Mouse (Mus musculus) hindbrain, embryonic 12.5 days (tissue): ENCODE results near the gene Lpcat2b. TPM values are rescaled to one million over a fixed set of nuclear protein-coding genes. Genes with fewer than 3 reads are reported as not detected.

Experiments
- ATAC-seq: fragments of 200-750 bp; cut with Nextera tagmentation; 2 replicates; pipeline ENCODE4 v1.8.0; 2017; ENCODE audit warnings: moderate TSS enrichment; ENCODE audit not compliant: low FRiP score
- H3K27ac ChIP-seq: fragments of 300-500 bp; sonication (generic); 2 replicates; pipeline ENCODE4 v1.5.1; 2016; ENCODE audit warnings: mild to moderate bottlenecking
- H3K27me3 ChIP-seq: fragments of 300-500 bp; sonication (generic); 2 replicates; pipeline ENCODE4 v1.6.1; 2016; ENCODE audit warnings: mild to moderate bottlenecking
- H3K36me3 ChIP-seq: fragments of 300-500 bp; sonication (generic); 2 replicates; pipeline ENCODE4 v1.6.1; 2016; ENCODE audit warnings: mild to moderate bottlenecking
- H3K4me1 ChIP-seq: fragments of 300-500 bp; sonication (generic); 2 replicates; pipeline ENCODE4 v1.6.1; 2016
- H3K4me2 ChIP-seq: fragments of 300-500 bp; sonication (generic); replicated peaks from 2 replicates; pipeline ENCODE4 v1.6.1; 2016; ENCODE audit warnings: mild to moderate bottlenecking
- H3K4me3 ChIP-seq: fragments of 300-500 bp; sonication (generic); 2 replicates; pipeline ENCODE4 v1.5.1; 2016; ENCODE audit warnings: mild to moderate bottlenecking
- H3K9ac ChIP-seq: fragments of 300-500 bp; sonication (generic); 2 replicates; pipeline ENCODE4 v1.6.1; 2016; ENCODE audit warnings: mild to moderate bottlenecking, moderate library complexity
- H3K9me3 ChIP-seq: fragments of 300-500 bp; sonication (generic); replicated peaks from 2 replicates; pipeline ENCODE4 v1.6.1; 2016; ENCODE audit warnings: mild to moderate bottlenecking
- WGBS: fragments of 180-500 bp; shearing (Covaris S2); methylation state at CpG from one replicate; pipeline ENCODE4 v1.1.7; 2016; 5-methylcytosine and 5-hydroxymethylcytosine counted together
- polyA plus RNA-seq: library from polyadenylated mRNA; unstranded; fragments of >200 nt; fragmentation: Nextera tagmentation; extraction: Ambion mirVana; gene quantifications from 2 replicates; pipeline ENCODE4 v1.2.1, GENCODE M21; 2016

Gene Lpcat2b
- polyA plus RNA-seq, 1 experiment from 2014 or later, result not detected

DNA sequence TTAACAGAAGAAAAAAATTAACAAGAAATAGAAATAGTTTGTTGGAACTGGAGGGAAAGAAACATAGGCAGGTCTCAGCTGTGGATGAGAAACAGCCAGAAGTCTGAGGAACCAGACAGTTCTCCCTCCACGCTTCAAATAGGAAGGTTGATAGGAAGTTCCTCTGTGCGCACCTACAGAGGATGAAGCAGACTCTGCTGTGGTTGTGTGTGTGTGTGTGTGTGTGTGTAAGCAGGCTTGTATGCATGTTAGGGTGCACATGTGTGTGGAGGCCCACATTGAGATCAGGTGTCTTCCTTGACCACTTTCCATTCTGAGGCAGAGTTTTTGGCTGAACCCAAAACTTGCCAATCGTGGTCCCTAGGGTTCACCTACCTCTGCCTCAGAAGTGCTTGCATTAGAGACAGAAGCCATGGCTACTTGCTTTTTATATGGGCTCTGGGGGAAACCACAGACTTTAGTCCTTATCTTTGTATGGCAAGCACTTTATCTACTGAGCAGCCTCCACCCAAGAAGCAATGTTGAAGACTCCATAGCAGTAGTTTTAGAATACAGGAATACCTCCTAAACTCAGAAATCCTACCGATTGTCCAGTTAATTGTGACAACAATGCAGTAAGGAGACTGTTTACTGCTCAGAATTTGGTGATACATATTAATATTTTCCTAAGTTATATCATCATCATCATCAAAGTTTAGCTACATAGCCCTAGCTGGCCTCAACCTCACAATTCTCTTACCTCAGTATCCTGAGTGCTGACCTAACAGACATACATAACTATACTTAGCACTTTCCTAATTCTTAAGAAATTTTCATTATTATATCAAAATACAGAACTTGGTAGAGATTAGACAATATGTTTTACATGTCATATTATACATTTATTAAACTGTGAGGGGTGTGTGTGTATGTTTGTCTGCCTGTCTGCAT, 31.1 kb downstream of the Lpcat2b start:
- no peaks in the 10 kb centered on the region for H3K4me1 ChIP-seq
- H3K4me2 ChIP-seq, result no peak overlapping the region
- ATAC-seq, result no peak
- no peaks in the 10 kb centered on the region for H3K36me3 ChIP-seq
- no peak overlapping the region for H3K9ac ChIP-seq
- no peaks in the 10 kb centered on the region for H3K9me3 ChIP-seq
- 95% methylated on average over 4 of the region's 4 CpGs for WGBS
- no peaks in the 10 kb centered on the region for H3K27me3 ChIP-seq
- H3K27ac ChIP-seq, result no peak overlapping the region
- H3K4me3 ChIP-seq, result no peak overlapping the region

DNA sequence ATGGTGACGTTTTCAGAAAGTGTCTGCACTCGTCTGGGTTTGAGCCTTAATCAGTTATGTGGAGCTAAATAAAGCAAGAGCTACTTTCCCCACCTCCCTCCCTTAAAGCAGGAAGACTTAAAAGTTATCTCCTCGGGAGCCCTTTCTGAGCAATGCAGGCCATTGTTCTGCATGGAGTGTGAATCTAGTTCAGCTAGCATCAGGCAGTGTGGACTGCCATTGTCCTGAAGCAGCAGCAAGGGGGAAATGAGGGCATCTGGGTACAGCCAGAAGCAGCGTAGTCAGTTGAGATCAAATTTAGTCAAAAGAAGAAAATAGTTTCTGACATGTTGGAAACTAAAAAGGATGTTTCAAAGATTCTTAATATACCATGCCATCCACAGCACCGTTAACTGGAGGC, 35.2 kb downstream of the Lpcat2b start:
- Histone ChIP-seq H3K9me3 (no peaks in the 10 kb centered on the region), H3K9ac (no peak overlapping the region), H3K36me3 (no peaks in the 10 kb centered on the region), H3K27ac (no peak overlapping the region), H3K4me3 (no peak overlapping the region), H3K4me2 (no peak overlapping the region), H3K4me1 (no peaks in the 10 kb centered on the region), H3K27me3 (no peaks in the 10 kb centered on the region)
- ATAC-seq, result no peak
- 36% methylated on average over 5 of the region's 5 CpGs for WGBS

DNA sequence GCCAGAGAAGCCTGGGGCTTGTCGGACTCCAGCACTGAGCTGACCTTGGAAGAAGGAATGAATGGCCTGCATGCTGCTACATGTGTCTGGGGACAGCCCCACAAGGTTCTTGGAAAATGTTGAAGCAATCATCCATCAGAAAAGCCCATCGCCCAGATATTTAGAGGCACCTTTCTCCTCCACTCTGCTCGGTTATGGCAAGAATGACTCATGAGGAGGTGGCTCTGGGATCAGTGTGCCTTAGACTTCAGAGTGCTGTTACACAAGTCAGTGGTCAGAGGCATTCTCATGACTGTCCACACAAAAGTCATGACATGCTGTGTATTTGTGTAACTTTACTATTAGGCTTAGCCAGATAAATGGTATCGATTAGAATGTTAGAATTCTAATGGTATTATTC, 35.7 kb downstream of the Lpcat2b start:
- WGBS, result 78% methylated on average over 4 of the region's 4 CpGs

DNA sequence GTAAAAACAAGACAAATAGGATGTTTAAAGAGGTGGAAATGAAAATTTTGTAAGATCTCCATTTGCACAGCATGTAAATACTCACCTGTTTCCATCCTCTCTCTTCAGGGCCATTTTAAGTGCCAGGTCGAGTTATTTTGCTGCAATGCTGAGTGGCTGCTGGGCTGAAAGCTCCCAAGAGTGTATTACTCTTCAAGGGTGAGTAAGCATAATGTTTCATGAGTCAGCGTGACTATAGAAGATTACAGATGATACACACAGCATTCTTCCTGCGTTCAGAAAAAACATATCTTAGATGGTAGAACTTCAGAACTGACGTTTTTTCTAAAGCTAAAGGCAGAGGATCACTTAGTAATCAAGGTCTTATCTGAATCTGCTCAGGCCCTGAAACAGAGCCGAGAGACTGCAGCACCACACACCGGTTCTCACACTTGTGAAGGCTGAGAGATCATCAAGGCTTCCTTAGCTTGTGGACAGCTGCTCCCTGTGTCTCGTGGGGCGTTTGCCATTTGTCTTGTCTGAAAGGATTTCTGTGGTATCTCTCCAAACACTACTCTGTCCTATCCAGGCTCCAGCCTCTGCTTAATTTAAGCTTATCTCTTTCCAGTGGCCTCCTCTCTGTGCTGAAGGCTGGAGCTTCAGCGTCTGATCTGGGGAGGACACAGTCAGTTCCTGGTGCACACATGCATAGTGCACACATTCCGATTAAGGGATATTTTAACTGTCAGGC, 39.4 kb downstream of the Lpcat2b start:
- 83% methylated on average over 10 of the region's 10 CpGs for WGBS
- Histone ChIP-seq H3K9me3 (no peaks in the 10 kb centered on the region), H3K27ac (no peak overlapping the region)

More for the DNA sequence above, 35.7 kb downstream of the Lpcat2b start:
- no peak for ATAC-seq
- H3K27me3 ChIP-seq, result no peaks in the 10 kb centered on the region
- H3K9ac ChIP-seq, result no peak overlapping the region
- H3K4me2 ChIP-seq, result no peak overlapping the region
- no peaks in the 10 kb centered on the region for H3K4me1 ChIP-seq
- no peak overlapping the region for H3K4me3 ChIP-seq
- H3K27ac ChIP-seq, result no peak overlapping the region
- H3K36me3 ChIP-seq, result no peaks in the 10 kb centered on the region
- no peaks in the 10 kb centered on the region for H3K9me3 ChIP-seq

DNA sequence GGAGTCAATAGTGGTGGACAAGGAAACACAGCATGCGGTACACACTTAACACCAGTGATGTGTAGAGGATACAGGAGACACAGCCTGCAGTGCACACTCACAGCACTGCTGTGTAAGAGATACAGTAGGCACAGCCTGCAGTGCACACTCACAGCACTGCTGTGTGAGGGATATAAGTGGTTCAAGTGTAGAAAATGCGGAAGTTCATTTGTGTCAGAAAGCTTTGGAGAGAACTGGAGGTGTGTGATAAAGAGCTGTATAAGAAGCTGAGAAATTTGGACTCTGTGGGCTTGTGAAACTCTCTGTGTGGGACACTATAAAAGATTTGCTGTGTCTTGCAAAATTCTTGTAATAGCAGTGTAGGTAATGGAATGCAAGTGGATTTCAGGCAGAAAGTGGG, 48.8 kb downstream of the Lpcat2b start:
- no peak for ATAC-seq
- H3K4me3 ChIP-seq, result no peak overlapping the region

More for the DNA sequence above, 39.4 kb downstream of the Lpcat2b start:
- Histone ChIP-seq H3K4me2 (no peak overlapping the region), H3K4me3 (no peak overlapping the region), H3K4me1 (no peaks in the 10 kb centered on the region), H3K9ac (no peak overlapping the region), H3K27me3 (no peaks in the 10 kb centered on the region), H3K36me3 (no peaks in the 10 kb centered on the region)
- no peak for ATAC-seq

More for the DNA sequence above, 48.8 kb downstream of the Lpcat2b start:
- Histone ChIP-seq H3K27ac (no peak overlapping the region), H3K4me1 (no peaks in the 10 kb centered on the region), H3K9ac (no peak overlapping the region), H3K36me3 (no peaks in the 10 kb centered on the region), H3K9me3 (no peaks in the 10 kb centered on the region), H3K4me2 (no peak overlapping the region), H3K27me3 (no peaks in the 10 kb centered on the region)
- 92% methylated on average over 2 of the region's 2 CpGs for WGBS

Other genes with a start within 250 kb of the Lpcat2b start
- gene Tgfbr3, start 141.9 kb upstream of the Lpcat2b start, polyA plus RNA-seq, result 12.0 and 13.7 TPM in 2 replicates
- 2.7 and 2.9 TPM in 2 replicates for gene Brdt, start 100.4 kb upstream of the Lpcat2b start, polyA plus RNA-seq
- 1.2 and 2.2 TPM in 2 replicates for gene Ephx4, start 28.8 kb upstream of the Lpcat2b start, polyA plus RNA-seq
- gene Btbd8, start 6.4 kb downstream of the Lpcat2b start, polyA plus RNA-seq, result 8.8 and 10.3 TPM in 2 replicates
- gene Gm42669, start 76.1 kb downstream of the Lpcat2b start, polyA plus RNA-seq, result 0.23 and 0.80 TPM in 2 replicates
- 0.15 and 0.21 TPM in 2 replicates for gene 1700028K03Rik, start 103.2 kb downstream of the Lpcat2b start, polyA plus RNA-seq
- 20.1 and 22.6 TPM in 2 replicates for gene Rpap2, start 165.8 kb downstream of the Lpcat2b start, polyA plus RNA-seq
- 34.2 and 42.7 TPM in 2 replicates for gene Glmn, start 166.3 kb downstream of the Lpcat2b start, polyA plus RNA-seq